Mouse (Mus musculus): ENCODE measurements around the gene Cnksr3. TPM values are rescaled to one million over a fixed set of nuclear protein-coding genes. Genes with fewer than 3 reads are reported as not detected.

Gene Cnksr3
- polyA plus RNA-seq, 1 experiment from 2014 or later, result 2.7 TPM

DNA sequence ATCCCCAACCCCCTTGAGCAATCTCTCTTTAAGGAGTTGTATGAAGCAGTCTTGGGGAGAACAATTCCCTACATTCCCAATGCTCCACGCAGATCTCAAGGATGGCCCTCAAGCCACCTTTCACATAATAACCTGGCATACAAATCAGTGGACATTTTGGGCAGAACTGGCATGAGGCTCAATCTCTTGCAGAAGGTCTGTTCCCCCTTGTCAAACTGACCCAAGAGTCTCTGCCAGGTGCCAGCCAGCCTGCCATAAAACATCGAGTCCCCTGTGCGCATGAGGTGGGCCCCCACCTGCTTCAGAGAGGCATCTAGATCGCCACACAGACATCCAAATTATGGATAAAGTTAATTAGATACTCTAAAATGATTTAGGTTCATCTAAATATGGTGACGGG, 25.0 kb downstream of the Cnksr3 start:
- Histone ChIP-seq H3K27me3 (ENCODE audit: control insufficient read depth, insufficient read depth, low read length) (no peaks in the 10 kb centered on the region), H3K36me3 (ENCODE audit: control insufficient read depth, insufficient read depth, low read length) (no peaks in the 10 kb centered on the region), H3K9ac (replicated peaks; ENCODE audit: low read length) (no peak overlapping the region), H3K4me1 (ENCODE audit: control insufficient read depth, insufficient read depth, low read length) (no peaks in the 10 kb centered on the region), H3K27ac (replicated peaks; ENCODE audit: low read depth, low read length) (no peak overlapping the region), H3K4me2 (ENCODE audit: low read length) (no peak overlapping the region), H3K4me3 (replicated peaks; ENCODE audit: low read depth, low read length) (no peak overlapping the region), H3K9me3 (ENCODE audit: control insufficient read depth, low read length) (no peaks in the 10 kb centered on the region)
- DNase-seq, result no peak
- ATAC-seq (ENCODE audit: low FRiP score, low TSS enrichment), result no peak
- WGBS, result 98% methylated on average over 5 of the region's 5 CpGs

- Histone ChIP-seq H3K4me3 (replicated peaks; ENCODE audit: low read depth, low read length) (no peak overlapping the region), H3K36me3 (ENCODE audit: control insufficient read depth, insufficient read depth, low read length) (no peaks in the 10 kb centered on the region), H3K4me2 (ENCODE audit: low read length) (no peak overlapping the region), H3K9me3 (ENCODE audit: control insufficient read depth, low read length) (no peaks in the 10 kb centered on the region), H3K9ac (replicated peaks; ENCODE audit: low read length) (no peak overlapping the region), H3K27ac (replicated peaks; ENCODE audit: low read depth, low read length) (no peak overlapping the region), H3K27me3 (ENCODE audit: control insufficient read depth, insufficient read depth, low read length) (no peaks in the 10 kb centered on the region), H3K4me1 (ENCODE audit: control insufficient read depth, insufficient read depth, low read length) (no peaks in the 10 kb centered on the region)
- no peak for DNase-seq
- ATAC-seq (ENCODE audit: low FRiP score, low TSS enrichment), result no peak
- WGBS, result 96% methylated on average over 5 of the region's 5 CpGs
Observed at GRCm38 (mm10) chr10:7186018-7186417, 26.0 kb downstream of the Cnksr3 start.

DNA sequence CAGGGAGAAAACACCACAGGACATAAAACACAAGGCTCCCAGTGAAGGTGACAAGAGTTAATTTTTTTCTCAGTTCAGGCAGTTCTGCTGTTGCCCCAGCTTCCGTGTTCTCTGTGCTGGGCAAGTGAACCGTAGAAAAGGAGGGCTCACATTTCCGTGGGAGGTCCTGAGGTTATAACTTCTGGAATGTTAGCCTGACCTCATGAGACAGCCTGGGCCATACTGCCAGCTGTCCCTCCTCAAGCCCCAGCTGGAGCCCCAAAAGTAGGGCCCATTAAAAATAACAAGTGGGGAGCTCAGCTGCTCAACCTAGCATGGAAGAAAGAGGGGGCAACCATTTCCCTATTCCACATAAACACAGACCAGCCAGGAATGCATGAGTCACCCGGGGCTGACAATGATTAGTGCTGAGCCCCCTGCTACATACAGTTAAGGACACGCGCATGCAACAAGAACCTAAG, 28.8 kb downstream of the Cnksr3 start:
- Histone ChIP-seq H3K4me1 (ENCODE audit: control insufficient read depth, insufficient read depth, low read length) (no peaks in the 10 kb centered on the region), H3K27me3 (ENCODE audit: control insufficient read depth, insufficient read depth, low read length) (no peaks in the 10 kb centered on the region), H3K4me3 (replicated peaks; ENCODE audit: low read depth, low read length) (no peak overlapping the region), H3K4me2 (ENCODE audit: low read length) (no peak overlapping the region), H3K9ac (replicated peaks; ENCODE audit: low read length) (no peak overlapping the region), H3K36me3 (ENCODE audit: control insufficient read depth, insufficient read depth, low read length) (no peaks in the 10 kb centered on the region), H3K9me3 (ENCODE audit: control insufficient read depth, low read length) (no peaks in the 10 kb centered on the region), H3K27ac (replicated peaks; ENCODE audit: low read depth, low read length) (0 out of 2 replicates have a peak overlapping the region, but pooled peaks have one; percentile 13)
- DNase-seq (no peak), ATAC-seq (ENCODE audit: low FRiP score, low TSS enrichment) (no peak)
- 43% methylated on average over 6 of the region's 6 CpGs for WGBS

- H3K36me3 ChIP-seq (ENCODE audit: control insufficient read depth, insufficient read depth, low read length), result no peaks in the 10 kb centered on the region
- 73% methylated on average over 12 of the region's 12 CpGs for WGBS
- no peak overlapping the region for H3K9ac ChIP-seq (replicated peaks; ENCODE audit: low read length)
- no peak overlapping the region for H3K4me2 ChIP-seq (ENCODE audit: low read length)
- ATAC-seq (ENCODE audit: low FRiP score, low TSS enrichment) (no peak), DNase-seq (no peak)
- no peak overlapping the region for H3K4me3 ChIP-seq (replicated peaks; ENCODE audit: low read depth, low read length)
- H3K4me1 ChIP-seq (ENCODE audit: control insufficient read depth, insufficient read depth, low read length), result no peaks in the 10 kb centered on the region
- 0 out of 2 replicates have a peak overlapping the region, but pooled peaks have one; percentile 13 for H3K27ac ChIP-seq (replicated peaks; ENCODE audit: low read depth, low read length)
- H3K9me3 ChIP-seq (ENCODE audit: control insufficient read depth, low read length), result no peaks in the 10 kb centered on the region
- H3K27me3 ChIP-seq (ENCODE audit: control insufficient read depth, insufficient read depth, low read length), result no peaks in the 10 kb centered on the region
Observed at GRCm38 (mm10) chr10:7182555-7183170, 29.4 kb downstream of the Cnksr3 start.

GRCm38 (mm10) chr10:7180296-7180695, 31.7 kb downstream of the Cnksr3 start:
- Histone ChIP-seq H3K27ac (replicated peaks; ENCODE audit: low read depth, low read length) (no peak overlapping the region), H3K9ac (replicated peaks; ENCODE audit: low read length) (no peak overlapping the region), H3K27me3 (ENCODE audit: control insufficient read depth, insufficient read depth, low read length) (no peaks in the 10 kb centered on the region), H3K4me2 (ENCODE audit: low read length) (no peak overlapping the region), H3K4me3 (replicated peaks; ENCODE audit: low read depth, low read length) (no peak overlapping the region), H3K36me3 (ENCODE audit: control insufficient read depth, insufficient read depth, low read length) (no peaks in the 10 kb centered on the region), H3K9me3 (ENCODE audit: control insufficient read depth, low read length) (no peaks in the 10 kb centered on the region), H3K4me1 (ENCODE audit: control insufficient read depth, insufficient read depth, low read length) (no peaks in the 10 kb centered on the region)
- no peak for ATAC-seq (ENCODE audit: low FRiP score, low TSS enrichment)
- 94% methylated on average over 5 of the region's 5 CpGs for WGBS
- DNase-seq, result no peak

GRCm38 (mm10) chr10:7178571-7178970, 33.5 kb downstream of the Cnksr3 start:
- no peaks in the 10 kb centered on the region for H3K9me3 ChIP-seq (ENCODE audit: control insufficient read depth, low read length)
- no peak for ATAC-seq (ENCODE audit: low FRiP score, low TSS enrichment)
- H3K4me3 ChIP-seq (replicated peaks; ENCODE audit: low read depth, low read length), result no peak overlapping the region
- DNase-seq, result no peak
- H3K4me2 ChIP-seq (ENCODE audit: low read length), result no peak overlapping the region
- H3K9ac ChIP-seq (replicated peaks; ENCODE audit: low read length), result no peak overlapping the region
- no peaks in the 10 kb centered on the region for H3K27me3 ChIP-seq (ENCODE audit: control insufficient read depth, insufficient read depth, low read length)
- H3K36me3 ChIP-seq (ENCODE audit: control insufficient read depth, insufficient read depth, low read length), result no peaks in the 10 kb centered on the region
- 88% methylated on average over 10 of the region's 10 CpGs for WGBS
- no peaks in the 10 kb centered on the region for H3K4me1 ChIP-seq (ENCODE audit: control insufficient read depth, insufficient read depth, low read length)
- no peak overlapping the region for H3K27ac ChIP-seq (replicated peaks; ENCODE audit: low read depth, low read length)

DNA sequence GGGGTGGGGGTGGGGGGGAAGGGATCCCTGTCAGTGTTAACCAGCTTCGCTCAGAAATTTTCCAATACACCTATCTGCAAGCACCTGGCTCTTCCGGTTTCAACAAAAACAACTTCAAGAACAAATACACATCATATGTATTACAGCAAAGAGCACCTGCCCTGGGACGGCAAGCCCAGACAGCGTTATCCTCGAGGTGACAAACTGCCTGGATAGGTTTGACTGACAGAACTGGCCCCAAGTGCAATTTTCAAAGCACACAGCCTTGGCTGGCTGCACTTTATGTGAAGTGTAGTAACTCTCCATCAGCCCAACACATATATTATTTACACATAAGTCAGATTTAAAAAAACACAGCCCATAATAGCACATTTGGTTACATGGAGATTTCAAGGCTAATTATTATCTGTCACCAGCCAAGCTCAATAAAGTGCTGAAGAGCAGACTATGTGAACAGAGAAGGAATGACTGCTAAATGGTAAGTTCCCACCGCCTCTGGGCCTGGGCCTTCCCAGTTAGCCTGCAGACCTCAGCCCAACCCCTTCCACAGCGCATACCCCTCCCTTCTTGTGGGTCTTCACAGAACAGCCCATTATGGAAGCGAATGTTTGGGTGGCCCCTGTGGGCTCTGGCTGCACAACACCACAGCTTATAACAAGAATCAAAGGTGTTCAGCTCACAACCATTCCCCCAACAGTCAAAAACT, 35.7 kb downstream of the Cnksr3 start:
- ATAC-seq (ENCODE audit: low FRiP score, low TSS enrichment) (no peak), DNase-seq (no peak)
- no peaks in the 10 kb centered on the region for H3K4me1 ChIP-seq (ENCODE audit: control insufficient read depth, insufficient read depth, low read length)
- no peaks in the 10 kb centered on the region for H3K9me3 ChIP-seq (ENCODE audit: control insufficient read depth, low read length)
- WGBS, result 90% methylated on average over 8 of the region's 8 CpGs
- H3K9ac ChIP-seq (replicated peaks; ENCODE audit: low read length), result no peak overlapping the region
- H3K27me3 ChIP-seq (ENCODE audit: control insufficient read depth, insufficient read depth, low read length), result no peaks in the 10 kb centered on the region
- H3K27ac ChIP-seq (replicated peaks; ENCODE audit: low read depth, low read length), result no peak overlapping the region
- no peak overlapping the region for H3K4me3 ChIP-seq (replicated peaks; ENCODE audit: low read depth, low read length)
- no peaks in the 10 kb centered on the region for H3K36me3 ChIP-seq (ENCODE audit: control insufficient read depth, insufficient read depth, low read length)
- no peak overlapping the region for H3K4me2 ChIP-seq (ENCODE audit: low read length)

DNA sequence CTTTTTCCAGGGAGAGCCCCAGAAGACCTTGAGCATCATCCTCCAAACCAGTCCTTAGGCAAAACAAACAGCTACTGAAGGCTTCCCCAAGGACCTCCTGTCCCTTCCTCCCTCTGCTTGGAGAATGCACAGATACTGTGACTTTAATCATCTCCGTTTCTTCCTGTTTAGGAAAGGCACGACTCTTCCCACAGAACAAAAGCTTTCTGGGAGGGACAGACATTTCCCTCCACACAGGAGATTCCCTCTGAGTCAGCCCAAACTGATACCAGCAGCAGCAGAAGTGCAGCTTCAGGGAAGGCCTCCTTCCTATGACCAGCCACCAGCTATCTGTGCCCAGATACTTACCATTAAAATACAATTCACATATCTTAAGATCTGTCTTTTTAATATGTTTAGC, 37.6 kb downstream of the Cnksr3 start:
- Histone ChIP-seq H3K27me3 (ENCODE audit: control insufficient read depth, insufficient read depth, low read length) (no peaks in the 10 kb centered on the region), H3K4me1 (ENCODE audit: control insufficient read depth, insufficient read depth, low read length) (no peaks in the 10 kb centered on the region), H3K4me3 (replicated peaks; ENCODE audit: low read depth, low read length) (no peak overlapping the region), H3K4me2 (ENCODE audit: low read length) (no peak overlapping the region), H3K9ac (replicated peaks; ENCODE audit: low read length) (no peak overlapping the region), H3K36me3 (ENCODE audit: control insufficient read depth, insufficient read depth, low read length) (no peaks in the 10 kb centered on the region), H3K9me3 (ENCODE audit: control insufficient read depth, low read length) (no peaks in the 10 kb centered on the region), H3K27ac (replicated peaks; ENCODE audit: low read depth, low read length) (no peak overlapping the region)
- no peak for DNase-seq
- WGBS, result 62% methylated on average over 2 of the region's 2 CpGs
- no peak for ATAC-seq (ENCODE audit: low FRiP score, low TSS enrichment)

DNA sequence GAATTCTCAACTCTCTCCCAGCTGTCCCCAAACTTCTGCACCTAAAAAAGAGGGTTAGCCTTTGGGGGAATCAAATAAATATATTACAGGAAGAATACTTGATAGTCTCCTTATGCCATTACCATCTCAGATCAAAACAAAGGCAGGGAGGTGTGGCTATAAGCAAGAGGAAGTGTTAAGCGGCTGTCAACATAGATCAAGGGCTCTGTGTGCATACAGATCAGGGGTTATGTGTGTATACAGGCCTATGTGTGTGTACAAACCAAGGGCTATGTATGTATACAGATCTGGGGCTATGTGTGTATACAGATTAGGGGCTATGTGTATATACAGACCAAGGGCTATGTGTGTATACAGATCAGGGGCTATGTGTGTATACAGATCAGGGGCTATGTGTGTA, 38.9 kb downstream of the Cnksr3 start:
- no peak overlapping the region for H3K4me2 ChIP-seq (ENCODE audit: low read length)
- H3K9ac ChIP-seq (replicated peaks; ENCODE audit: low read length), result no peak overlapping the region
- no peaks in the 10 kb centered on the region for H3K9me3 ChIP-seq (ENCODE audit: control insufficient read depth, low read length)
- no peaks in the 10 kb centered on the region for H3K36me3 ChIP-seq (ENCODE audit: control insufficient read depth, insufficient read depth, low read length)
- ATAC-seq (ENCODE audit: low FRiP score, low TSS enrichment) (no peak), DNase-seq (no peak)
- no peak overlapping the region for H3K4me3 ChIP-seq (replicated peaks; ENCODE audit: low read depth, low read length)
- H3K4me1 ChIP-seq (ENCODE audit: control insufficient read depth, insufficient read depth, low read length), result no peaks in the 10 kb centered on the region
- no peaks in the 10 kb centered on the region for H3K27me3 ChIP-seq (ENCODE audit: control insufficient read depth, insufficient read depth, low read length)
- H3K27ac ChIP-seq (replicated peaks; ENCODE audit: low read depth, low read length), result no peak overlapping the region
- 88% methylated on average over 1 of the region's 1 CpGs for WGBS
